Mouse (Mus musculus) heart, embryonic 16.5 days (tissue): ENCODE measurements around the gene Adam22. TPM values are rescaled to one million over a fixed set of nuclear protein-coding genes. Genes with fewer than 3 reads are reported as not detected.

ENCODE experiments used
- microRNA-seq: library from miRNA; unstranded; fragments of <30 nt; microRNA quantifications from one replicate; pipeline ENCODE4, GENCODE M21; 2017
- polyA plus RNA-seq: library from polyadenylated mRNA; unstranded; fragments of >200 nt; fragmentation: Nextera tagmentation; extraction: Ambion mirVana; gene quantifications from 2 replicates; pipeline ENCODE4 v1.2.1, GENCODE M21; 2015

Gene Adam22
- polyA plus RNA-seq, 1 experiment from 2014 or later, result 7.8 TPM

Small RNA genes lying within 50 kb of the gene (microRNA-seq; reads per million reads assigned to microRNA genes)
- gene Gm24196, result not detected

Other genes starting within 250 kb of the Adam22 start
- gene Dbf4, start 54.6 kb upstream of the Adam22 start, polyA plus RNA-seq, result 23.3 and 25.9 TPM in 2 replicates
- gene Slc25a40, start 54.7 kb upstream of the Adam22 start, polyA plus RNA-seq, result 11.6 and 12.2 TPM in 2 replicates